Mouse (Mus musculus) heart, adult 2 months (tissue): ENCODE results near the gene Golim4. TPM values are rescaled to one million over a fixed set of nuclear protein-coding genes. Genes with fewer than 3 reads are reported as not detected.

ENCODE experiments used
- DNase-seq, 2 experiments: peaks; one replicate each; pipeline ENCODE4 v3.0.0; 2021
- H3K27ac ChIP-seq: fragments of 200-600 bp; 2 replicates; pipeline ENCODE4 v1.8.1; 2022
- H3K27me3 ChIP-seq: fragments of 200-500 bp; 2 replicates; pipeline ENCODE4 v1.6.1; 2012; ENCODE audit warnings: mild to moderate bottlenecking, low read length, inconsistent platforms, mixed read lengths; ENCODE audit not compliant: control insufficient read depth, insufficient read depth
- H3K36me3 ChIP-seq: fragments of 200-500 bp; 2 replicates; pipeline ENCODE4 v1.6.1; 2012; ENCODE audit warnings: low read length, inconsistent platforms; ENCODE audit not compliant: control insufficient read depth, insufficient read depth
- H3K4me1 ChIP-seq: fragments of 200-500 bp; 2 replicates; pipeline ENCODE4 v1.6.1; 2011; ENCODE audit warnings: low read length; ENCODE audit not compliant: control insufficient read depth, insufficient read depth
- H3K4me3 ChIP-seq: fragments of 200-600 bp; 2 replicates; pipeline ENCODE4 v1.8.1; 2022
- H3K79me2 ChIP-seq: fragments of 200-500 bp; replicated peaks from 2 replicates; pipeline ENCODE4 v1.6.1; 2012; ENCODE audit warnings: mild to moderate bottlenecking, inconsistent platforms, low read length, moderate library complexity, mixed read lengths; ENCODE audit not compliant: control insufficient read depth, insufficient read depth
- H3K9ac ChIP-seq: fragments of 200-500 bp; 2 replicates; pipeline ENCODE4 v1.6.1; 2012; ENCODE audit warnings: low read depth, mild to moderate bottlenecking, control low read depth, inconsistent platforms, low read length, mixed read lengths
- CTCF ChIP-seq: fragments of 200-600 bp; IDR thresholded peaks from 2 replicates; pipeline ENCODE4 v1.8.1; 2022; ENCODE audit warnings: antibody characterized with exemption, mild to moderate bottlenecking, moderate library complexity
- EP300 ChIP-seq: fragments of 200-500 bp; IDR thresholded peaks from 2 replicates; pipeline ENCODE4 v1.6.1; 2011; ENCODE audit warnings: low read depth, low read length, control low read depth; ENCODE audit not compliant: insufficient read depth
- POLR2A ChIP-seq: fragments of 200-500 bp; IDR thresholded peaks from 2 replicates; pipeline ENCODE4 v1.6.1; 2011; ENCODE audit warnings: mild to moderate bottlenecking, low read depth, low read length, control low read depth; ENCODE audit not compliant: insufficient read depth
- WGBS: fragments of 180-500 bp; shearing (Covaris S2); methylation state at CpG from one replicate; pipeline ENCODE4 v1.1.7; 2018; 5-methylcytosine and 5-hydroxymethylcytosine counted together
- intact Hi-C: fragments of 180-260 bp; cut with DNase I; formaldehyde crosslinking; loops from one replicate; pipeline ENCODE4 v1.15.1; 2025
- polyA plus RNA-seq: library from polyadenylated mRNA; depleted of rRNA; stranded (reverse); fragments of >200 nt; gene quantifications from 2 replicates; pipeline ENCODE4 v1.2.3, GENCODE M21; 2012; rRNA removed
- total RNA-seq, 2 experiments: library from RNA; stranded (reverse); gene quantifications; 2 replicates each; pipeline ENCODE4 v1.2.3; 2021

Gene Golim4
- total and polyA plus RNA-seq, 3 experiments, result 15.2 to 17.4 (median 16.5) TPM

GRCm38 (mm10) chr3:75834827-75835226, 121.9 kb downstream of the Golim4 start:
- WGBS, result 68% methylated on average over 2 of the region's 2 CpGs
- TF ChIP-seq POLR2A (no peak), CTCF (no peak), EP300 (no peak)

More at GRCm38 (mm10) chr3:75834827-75835226, 121.9 kb downstream of the Golim4 start:
- Histone ChIP-seq H3K4me1 (no peaks in the 10 kb centered on the region), H3K36me3 (no peaks in the 10 kb centered on the region), H3K79me2 (no peaks in the 10 kb centered on the region), H3K27ac (no peak overlapping the region), H3K9ac (no peak overlapping the region), H3K4me3 (no peak overlapping the region), H3K27me3 (no peaks in the 10 kb centered on the region)
- intact Hi-C loops, result no loop called here
- DNase-seq, result no peak

Other genes with a start within 250 kb of the Golim4 start
- gene Gm29133, start 208.8 kb downstream of the Golim4 start, total RNA-seq, result not detected
- not detected in 2 replicates for gene Gm29133, start 208.8 kb downstream of the Golim4 start, polyA plus RNA-seq
- under 1 TPM in 1 of 2 experiments, not detected in 1; 0.14 TPM for gene Fstl5, start 117.3 kb upstream of the Golim4 start, total RNA-seq
- gene Fstl5, start 117.3 kb upstream of the Golim4 start, polyA plus RNA-seq, result 0.12 and 0.14 TPM in 2 replicates